Mouse (Mus musculus) MEL (cell line): ENCODE results near the gene Pcbp4. TPM values are rescaled to one million over a fixed set of nuclear protein-coding genes. Genes with fewer than 3 reads are reported as not detected.

Experiments used
- DNase-seq: peaks from one replicate; pipeline ENCODE4 v3.0.0; 2011; ENCODE audit warnings: low read depth, low spot score
- H3K27ac ChIP-seq: 2 replicates; pipeline ENCODE4 v1.5.1; 2012; ENCODE audit warnings: low read depth, mild to moderate bottlenecking, control low read depth, low read length, moderate library complexity; ENCODE audit not compliant: control insufficient read depth
- H3K27me3 ChIP-seq, 2 experiments: fragments of 150-350 bp in 1 of 2; sonication (generic) in 1 of 2; 2 replicates each; pipeline ENCODE4 v1.6.1; 2012; ENCODE audit warnings: low read length in 2 of 2, mild to moderate bottlenecking in 2 of 2, improper control_type of control experiment in 1 of 2, moderate library complexity in 1 of 2; ENCODE audit not compliant: insufficient read depth in 2 of 2, control insufficient read depth in 1 of 2
- H3K36me3 ChIP-seq, 2 experiments: 2 replicates each; pipeline ENCODE4 v1.6.1; 2012 to 2014; ENCODE audit warnings: low read length in 2 of 2, improper control_type of control experiment in 1 of 2, inconsistent platforms in 1 of 2, mild to moderate bottlenecking in 1 of 2; ENCODE audit not compliant: insufficient read depth in 2 of 2, control insufficient read depth in 1 of 2
- H3K4me1 ChIP-seq, 2 experiments: fragments of 150-350 bp in 1 of 2; sonication (generic) in 1 of 2; 2 replicates each; pipeline ENCODE4 v1.6.1; 2012; ENCODE audit warnings: low read length in 2 of 2, improper control_type of control experiment in 1 of 2, mild to moderate bottlenecking in 1 of 2; ENCODE audit not compliant: insufficient read depth in 2 of 2, control insufficient read depth in 1 of 2
- H3K4me3 ChIP-seq, 2 experiments: fragments of 150-350 bp in 1 of 2; sonication (generic) in 1 of 2; 2 replicates each; pipeline ENCODE4 v1.5.1; 2012; ENCODE audit warnings: low read depth in 2 of 2, low read length in 2 of 2, mild to moderate bottlenecking in 2 of 2, moderate library complexity in 2 of 2, control low read depth in 1 of 2, improper control_type of control experiment in 1 of 2; ENCODE audit not compliant: control insufficient read depth in 1 of 2, insufficient read depth in 1 of 2
- H3K79me2 ChIP-seq: 2 replicates; pipeline ENCODE4 v1.6.1; 2012; ENCODE audit warnings: mild to moderate bottlenecking, low read length, moderate library complexity; ENCODE audit not compliant: control insufficient read depth, poor library complexity, insufficient read depth
- H3K9ac ChIP-seq: 2 replicates; pipeline ENCODE4 v1.6.1; 2012; ENCODE audit warnings: low read depth, mild to moderate bottlenecking, control low read depth, low read length, moderate library complexity; ENCODE audit not compliant: control insufficient read depth, poor library complexity, severe bottlenecking
- H3K9me3 ChIP-seq: fragments of 150-350 bp; sonication (generic); replicated peaks from 2 replicates; pipeline ENCODE4 v1.6.1; 2012; ENCODE audit warnings: mild to moderate bottlenecking, low read length, improper control_type of control experiment, moderate library complexity; ENCODE audit not compliant: insufficient read depth
- BHLHE40 ChIP-seq: IDR thresholded peaks from 2 replicates; pipeline ENCODE4 v1.6.1; 2012; ENCODE audit warnings: low read depth, mild to moderate bottlenecking, inconsistent platforms, low read length, improper control_type of control experiment, borderline replicate concordance
- CHD2 ChIP-seq: IDR thresholded peaks from 2 replicates; pipeline ENCODE4 v1.6.1; 2011; ENCODE audit warnings: low read length, improper control_type of control experiment
- ELF1 ChIP-seq: IDR thresholded peaks from 2 replicates; pipeline ENCODE4 v1.6.1; 2014; ENCODE audit warnings: low read depth, mild to moderate bottlenecking, inconsistent platforms, low read length, improper control_type of control experiment, moderate library complexity
- ETS1 ChIP-seq: IDR thresholded peaks from 2 replicates; pipeline ENCODE4 v1.6.1; 2012; ENCODE audit warnings: low read depth, mild to moderate bottlenecking, inconsistent platforms, low read length, improper control_type of control experiment, moderate library complexity
- HCFC1 ChIP-seq: IDR thresholded peaks from 2 replicates; pipeline ENCODE4 v1.6.1; 2012; ENCODE audit warnings: low read depth, mild to moderate bottlenecking, inconsistent platforms, low read length, improper control_type of control experiment, moderate library complexity
- JUND ChIP-seq: IDR thresholded peaks from 2 replicates; pipeline ENCODE4 v1.6.1; 2011; ENCODE audit warnings: low read depth, mild to moderate bottlenecking, improper control_type of control experiment, low read length
- MAZ ChIP-seq: IDR thresholded peaks from 2 replicates; pipeline ENCODE4 v1.6.1; 2012; ENCODE audit warnings: low read depth, mild to moderate bottlenecking, inconsistent platforms, low read length, improper control_type of control experiment
- MXI1 ChIP-seq: IDR thresholded peaks from 2 replicates; pipeline ENCODE4 v1.6.1; 2011; ENCODE audit warnings: mild to moderate bottlenecking, low read depth, low read length, improper control_type of control experiment
- MYC ChIP-seq: IDR thresholded peaks from 2 replicates; pipeline ENCODE4 v1.6.1; 2011; ENCODE audit warnings: low read depth, mild to moderate bottlenecking, low read length, improper control_type of control experiment, moderate library complexity
- POLR2A ChIP-seq, 2 experiments: IDR thresholded peaks; 2 replicates each; pipeline ENCODE4 v1.6.1; 2011 to 2012; ENCODE audit warnings: low read length in 2 of 2, mild to moderate bottlenecking in 2 of 2, control low read depth in 1 of 2, improper control_type of control experiment in 1 of 2, low read depth in 1 of 2, moderate library complexity in 1 of 2; ENCODE audit not compliant: control insufficient read depth in 1 of 2, insufficient read depth in 1 of 2, poor library complexity in 1 of 2
- RAD21 ChIP-seq: IDR thresholded peaks from 2 replicates; pipeline ENCODE4 v1.6.1; 2011; ENCODE audit warnings: mild to moderate bottlenecking, low read depth, low read length, improper control_type of control experiment
- RCOR1 ChIP-seq: IDR thresholded peaks from 2 replicates; pipeline ENCODE4 v1.6.1; 2012; ENCODE audit warnings: low read depth, mild to moderate bottlenecking, inconsistent platforms, low read length, improper control_type of control experiment
- SIN3A ChIP-seq: IDR thresholded peaks from 2 replicates; pipeline ENCODE4 v1.6.1; 2012; ENCODE audit warnings: low read length, improper control_type of control experiment, inconsistent platforms
- TCF12 ChIP-seq: IDR thresholded peaks from 2 replicates; pipeline ENCODE4 v1.6.1; 2014; ENCODE audit warnings: low read depth, mild to moderate bottlenecking, inconsistent platforms, low read length, improper control_type of control experiment, moderate library complexity
- UBTF ChIP-seq: IDR thresholded peaks from 2 replicates; pipeline ENCODE4 v1.6.1; 2012; ENCODE audit warnings: low read depth, mild to moderate bottlenecking, inconsistent platforms, low read length, improper control_type of control experiment, moderate library complexity, borderline replicate concordance; ENCODE audit not compliant: insufficient read depth
- USF1 ChIP-seq: IDR thresholded peaks from 2 replicates; pipeline ENCODE4 v1.6.1; 2014; ENCODE audit warnings: low read depth, mild to moderate bottlenecking, inconsistent platforms, low read length, improper control_type of control experiment, moderate library complexity
- USF2 ChIP-seq, 2 experiments: IDR thresholded peaks; 2 replicates each; pipeline ENCODE4 v1.6.1; 2011 to 2012; ENCODE audit warnings: improper control_type of control experiment in 2 of 2, low read length in 2 of 2, borderline replicate concordance in 1 of 2, inconsistent platforms in 1 of 2, low read depth in 1 of 2, mild to moderate bottlenecking in 1 of 2; ENCODE audit not compliant: insufficient read depth in 1 of 2
- ZKSCAN1 ChIP-seq: IDR thresholded peaks from 2 replicates; pipeline ENCODE4 v1.6.1; 2012; ENCODE audit warnings: low read depth, mild to moderate bottlenecking, inconsistent platforms, low read length, improper control_type of control experiment, moderate library complexity
- ZNF384 ChIP-seq: IDR thresholded peaks from 2 replicates; pipeline ENCODE4 v1.6.1; 2012; ENCODE audit warnings: low read depth, mild to moderate bottlenecking, inconsistent platforms, low read length, improper control_type of control experiment
- polyA plus RNA-seq, 2 experiments: library from polyadenylated mRNA; stranded (reverse) in 1 of 2; unstranded in 1 of 2; fragments of >175 nt in 1 of 2; fragments of >200 nt in 1 of 2; gene quantifications; 2 replicates each; pipeline versions ENCODE4 v1.2.1 to v1.2.4; 2012; ENCODE audit warnings: low replicate concordance in 2 of 2, low read depth in 1 of 2; ENCODE audit not compliant: insufficient read length in 2 of 2, insufficient read depth in 1 of 2, missing spikeins in 1 of 2
- total RNA-seq: library from RNA; depleted of rRNA; stranded (reverse); fragments of 300-350 nt; gene quantifications from 2 replicates; pipeline ENCODE4 v1.2.3, GENCODE M21; 2012

The Pcbp4 gene
- total and polyA plus RNA-seq, 3 experiments = 7.7 to 36.6 TPM; not detected in 1

DNA sequence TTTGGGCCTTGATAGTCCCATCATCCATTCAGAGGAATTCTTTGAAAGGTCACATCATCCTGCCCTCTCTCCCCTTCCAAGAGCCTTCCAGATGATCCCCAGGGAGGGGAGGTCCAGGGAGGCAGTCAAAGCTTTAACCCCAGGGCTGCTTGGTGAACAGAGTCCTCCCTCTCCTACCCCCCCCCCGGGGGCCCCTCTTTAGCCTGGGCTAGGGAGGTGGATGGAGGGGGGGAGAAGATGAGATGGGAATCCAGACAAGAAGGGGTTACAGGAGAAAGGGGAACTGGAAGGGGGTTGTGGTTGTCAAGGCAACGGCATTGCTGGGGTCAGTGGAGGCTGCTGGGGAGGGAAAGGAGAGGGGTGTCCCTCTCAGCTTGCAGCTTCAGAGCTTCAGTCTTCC, 32.5 kb upstream of the Pcbp4 start:
- Histone ChIP-seq H3K9ac (no peak overlapping the region), H3K27ac (no peak overlapping the region), H3K36me3 (peaks cover 0 to 2% of the 10 kb centered on the region in 2 experiments; a peak in 2 of 4 replicates), H3K27me3 (no peaks in the 10 kb centered on the region), H3K4me1 (peaks cover 0 to 23% of the 10 kb centered on the region in 2 experiments; a peak in 2 of 4 replicates), H3K79me2 (no peaks in the 10 kb centered on the region), H3K4me3 (no peak overlapping the region), H3K9me3 (no peaks in the 10 kb centered on the region)
- TF ChIP-seq UBTF = no peak
- TF ChIP-seq JUND = no peak
- TF ChIP-seq MXI1 = no peak
- TF ChIP-seq MAZ = 0 out of 2 replicates have a peak, but pooled peaks have one; percentile 43
- TF ChIP-seq HCFC1 = no peak
- peak; percentile 55 for DNase-seq

DNA sequence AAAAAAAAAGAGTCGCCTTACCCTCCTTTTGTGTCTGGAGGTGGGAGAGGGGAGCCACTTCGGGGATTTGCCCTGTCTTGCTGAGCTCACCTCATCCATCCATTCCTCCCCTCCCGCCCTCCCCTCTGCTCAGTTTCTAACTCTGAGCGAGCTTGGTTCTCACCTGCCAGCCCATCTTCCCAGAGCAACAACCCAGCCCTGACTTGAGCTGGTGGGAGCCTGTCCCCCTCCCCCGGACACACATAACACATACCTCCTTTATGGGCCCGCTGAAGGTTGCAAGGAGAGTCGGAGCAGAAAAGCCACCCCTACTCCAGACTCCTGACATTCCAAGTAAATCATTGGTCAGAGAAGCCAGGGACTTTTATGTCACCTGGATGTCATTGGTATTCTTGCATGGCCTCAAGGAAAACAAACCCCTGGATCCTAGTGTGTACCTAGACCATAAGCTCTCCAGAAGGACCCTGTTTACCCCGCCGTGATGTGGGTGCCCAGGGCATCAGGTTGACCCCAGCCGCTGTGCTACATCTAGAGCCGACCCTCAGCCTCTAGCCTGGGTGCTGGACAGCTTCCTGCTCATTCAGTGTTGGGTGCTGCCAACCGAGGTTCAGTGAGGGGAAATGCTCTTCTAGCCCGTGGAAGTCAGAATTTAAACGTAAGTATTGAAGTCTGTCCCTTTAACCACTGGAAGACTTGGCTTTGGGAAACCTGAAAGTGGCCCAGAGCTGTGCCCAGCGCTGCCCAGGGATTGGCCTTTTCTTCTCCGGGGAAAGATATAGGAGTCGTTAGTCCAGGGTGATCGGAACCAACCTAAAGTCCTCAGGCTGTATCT, 31.8 kb upstream of the Pcbp4 start:
- Histone ChIP-seq H3K9me3 (no peaks in the 10 kb centered on the region), H3K9ac (no peak overlapping the region), H3K79me2 (no peaks in the 10 kb centered on the region), H3K27me3 (no peaks in the 10 kb centered on the region; a peak in 1 of 4 replicates), H3K4me3 (0 out of 4 replicates have a peak overlapping the region, but pooled peaks of 1 of the 2 experiments have one; percentile 6), H3K36me3 (peaks cover 0 to 2% of the 10 kb centered on the region in 2 experiments; a peak in 2 of 4 replicates), H3K27ac (no peak overlapping the region), H3K4me1 (peaks cover 0 to 23% of the 10 kb centered on the region in 2 experiments; a peak in 2 of 4 replicates)
- TF ChIP-seq ZNF384 (no peak), MYC (no peak), RCOR1 (no peak), TCF12 (no peak), SIN3A (no peak), ETS1 (no peak), USF1 (no peak), CHD2 (no peak), POLR2A (IDR thresholded peaks at IDR 0.05; ENCODE audit: control insufficient read depth in 1 of 2, insufficient read depth in 1 of 2, low read depth in 1 of 2, low read length in 2 of 2, poor library complexity in 1 of 2) (no peak), ELF1 (no peak), ZKSCAN1 (no peak), RAD21 (no peak), BHLHE40 (no peak), USF2 (IDR thresholded peaks at IDR 0.05; ENCODE audit: borderline replicate concordance in 1 of 2, insufficient read depth in 1 of 2, low read depth in 1 of 2, low read length in 2 of 2) (no peak)
- DNase-seq = no peak
